29 mouse cellular contexts compared by ENCODE assay signal in genomic region chr4:151414952-151415351, GRCm38 (mm10).
A peak's percentile ranks its signal among the peaks of the same experiment; 100 is the strongest.
DNase-seq lines count a peak whose midpoint lies in the region; ATAC-seq and TF ChIP-seq lines count a peak whose summit lies in the region.
"Had no signal": no experiment of that assay in that cellular context is flagged by ENCODE, and none has a peak within 500 bp of the region (broad histone marks: within the 10 kb centered on the region; RNA-seq: fewer than 3 reads in every experiment).

No protein-coding gene starts in this region.

- no peak for ATAC-seq in kidney, embryonic 15.5 days (replicated peaks; ENCODE audit: low FRiP score)
- ATAC-seq in liver, embryonic 14.5 days (ENCODE audit: insufficient read depth) = 0 out of 2 replicates have a peak, but pooled peaks have one; percentile 8
- no peak for ATAC-seq in megakaryocyte, adult 5-6 weeks (ENCODE audit: poor library complexity, severe bottlenecking)
- no peak for ATAC-seq in forebrain, embryonic 11.5 days (replicated peaks; ENCODE audit: low FRiP score)
- ATAC-seq: forebrain, embryonic 16.5 days; midbrain, embryonic 15.5 days had no signal

- H3K4me1 ChIP-seq in kidney, adult 2 months (ENCODE audit: control insufficient read depth, insufficient read depth, low read length) = no peaks in the 10 kb centered on the region
- peaks cover 17% of the 10 kb centered on the region for H3K4me1 ChIP-seq in kidney, embryonic 15.5 days
- no peaks in the 10 kb centered on the region for H3K4me1 ChIP-seq in liver, embryonic 14.5 days (replicated peaks; ENCODE audit: control insufficient read depth in 2 of 2, insufficient read depth in 2 of 2, low read length in 1 of 2)
- H3K4me1 ChIP-seq in forebrain, embryonic 11.5 days (replicated peaks; ENCODE audit: control insufficient read depth, insufficient read depth, low read length) = peaks cover 7% of the 10 kb centered on the region

- WGBS in kidney, adult 2 months = 86% methylated on average over 7 of the region's 7 CpGs
- 90% methylated on average over 7 of the region's 7 CpGs for WGBS in kidney, embryonic 15.5 days
- 53% methylated on average over 7 of the region's 7 CpGs for WGBS in liver, embryonic 14.5 days (ENCODE audit: insufficient replicate concordance)
- 93% methylated on average over 7 of the region's 7 CpGs for WGBS in forebrain, embryonic 11.5 days

- no peak overlapping the region for H3K27ac ChIP-seq in kidney, adult 2 months (ENCODE audit: insufficient read depth, low read depth, low read length)
- H3K27ac ChIP-seq in kidney, embryonic 15.5 days = no peak overlapping the region
- no peak overlapping the region for H3K27ac ChIP-seq in liver, embryonic 14.5 days
- no peak overlapping the region for H3K27ac ChIP-seq in forebrain, embryonic 11.5 days (ENCODE audit: low read depth, low read length)
- H3K27ac ChIP-seq: embryonic facial prominence, embryonic 13.5 days; forebrain, embryonic 10.5 days; gastrocnemius, adult 2 months; heart, adult 2 months; hindbrain, embryonic 14.5 days; limb, embryonic 12.5 days; midbrain, embryonic 10.5 days; midbrain, embryonic 15.5 days had no signal

- no peaks in the 10 kb centered on the region for H3K27me3 ChIP-seq in kidney, adult 2 months (replicated peaks; ENCODE audit: control insufficient read depth, insufficient read depth, low read length)
- H3K27me3 ChIP-seq in kidney, embryonic 15.5 days = peaks cover 19% of the 10 kb centered on the region
- no peaks in the 10 kb centered on the region for H3K27me3 ChIP-seq in liver, embryonic 14.5 days (ENCODE audit: control insufficient read depth, insufficient read depth, low read length)
- no peaks in the 10 kb centered on the region for H3K27me3 ChIP-seq in forebrain, embryonic 11.5 days (ENCODE audit: control insufficient read depth, insufficient read depth, low read length)

- TF ChIP-seq POLR2A in kidney, adult 2 months (IDR thresholded peaks at IDR 0.05; ENCODE audit: low read depth, low read length) = no peak

- no peak overlapping the region for H3K9ac ChIP-seq in kidney, embryonic 15.5 days
- H3K9ac ChIP-seq in liver, embryonic 14.5 days (replicated peaks) = no peak overlapping the region
- H3K9ac ChIP-seq in forebrain, embryonic 11.5 days (ENCODE audit: low read length) = no peak overlapping the region
- H3K9ac ChIP-seq: embryonic facial prominence, embryonic 13.5 days; heart, embryonic 12.5 days; hindbrain, embryonic 14.5 days; limb, embryonic 12.5 days; midbrain, embryonic 15.5 days had no signal

- no peaks in the 10 kb centered on the region for H3K36me3 ChIP-seq in kidney, adult 2 months (ENCODE audit: control insufficient read depth, insufficient read depth, low read length)
- H3K36me3 ChIP-seq in kidney, embryonic 15.5 days = no peaks in the 10 kb centered on the region
- H3K36me3 ChIP-seq in liver, embryonic 14.5 days (replicated peaks; ENCODE audit: control insufficient read depth, insufficient read depth, low read depth) = no peaks in the 10 kb centered on the region
- no peaks in the 10 kb centered on the region for H3K36me3 ChIP-seq in forebrain, embryonic 11.5 days (ENCODE audit: control insufficient read depth, insufficient read depth, low read length)
- H3K36me3 ChIP-seq: embryonic facial prominence, embryonic 13.5 days; forebrain, embryonic 10.5 days; G1E; heart, embryonic 12.5 days; limb, embryonic 12.5 days; midbrain, embryonic 10.5 days; midbrain, embryonic 15.5 days had no signal

- no peak for TF ChIP-seq EP300 in liver, embryonic 14.5 days (IDR thresholded peaks at IDR 0.05; ENCODE audit: low read depth)

- DNase-seq in kidney, adult 2 months = peak; percentile 29
- peak; percentile 12 for DNase-seq in liver
- peak in 1 of 3 experiments; percentile 7 for DNase-seq in liver, embryonic 14.5 days (ENCODE audit: low read depth in 3 of 3, low spot score in 3 of 3)
- DNase-seq in left cerebral cortex, postnatal 10 days (ENCODE audit: extremely low spot score in 1 of 2, low spot score in 2 of 2) = no peak
- no peak for DNase-seq in forebrain, embryonic 11.5 days (ENCODE audit: low spot score)
- DNase-seq: adrenal gland, adult 8-10 months; cerebellum, adult 9-10 months; cerebellum, postnatal 36 days; embryo, embryonic 11 days; gastrocnemius, adult 2 months; heart, adult 2 months; heart, postnatal 4 days; kidney, postnatal 4 days; lung, adult 2 months; lung, postnatal 10 days; right cerebral cortex, postnatal 25 days; thymus, adult 18-20 months; thymus, postnatal 25 days had no signal

- no peaks in the 10 kb centered on the region for H3K9me3 ChIP-seq in kidney, embryonic 15.5 days (replicated peaks)
- H3K9me3 ChIP-seq in liver, embryonic 14.5 days (ENCODE audit: control insufficient read depth, low read length) = no peaks in the 10 kb centered on the region
- H3K9me3 ChIP-seq in forebrain, embryonic 11.5 days (ENCODE audit: control insufficient read depth, low read length) = no peaks in the 10 kb centered on the region
- H3K9me3 ChIP-seq: embryonic facial prominence, embryonic 13.5 days; forebrain, embryonic 10.5 days; heart, embryonic 12.5 days; limb, embryonic 12.5 days; midbrain, embryonic 10.5 days; midbrain, embryonic 15.5 days had no signal

- H3K4me3 ChIP-seq in kidney, adult 2 months (ENCODE audit: insufficient read depth, low read depth, low read length) = no peak overlapping the region
- H3K4me3 ChIP-seq in kidney, embryonic 15.5 days (replicated peaks) = no peak overlapping the region
- peak overlapping the region; percentile 11 to 12; a peak in 1 of 4 replicates for H3K4me3 ChIP-seq in liver, embryonic 14.5 days (ENCODE audit: insufficient read depth in 1 of 2, low read depth in 2 of 2, low read length in 2 of 2)
- no peak overlapping the region for H3K4me3 ChIP-seq in forebrain, embryonic 11.5 days (ENCODE audit: low read depth, low read length)
- H3K4me3 ChIP-seq: embryonic facial prominence, embryonic 13.5 days; forebrain, embryonic 10.5 days; gastrocnemius, adult 2 months; heart, adult 2 months; heart, embryonic 12.5 days; limb, embryonic 12.5 days; midbrain, embryonic 10.5 days; midbrain, embryonic 15.5 days had no signal

- H3K4me2 ChIP-seq in kidney, embryonic 15.5 days = no peak overlapping the region
- peak overlapping the region; percentile 41 for H3K4me2 ChIP-seq in liver, embryonic 14.5 days (ENCODE audit: low read depth)
- H3K4me2 ChIP-seq in forebrain, embryonic 11.5 days (ENCODE audit: low read depth, low read length, severe bottlenecking) = no peak overlapping the region
- H3K4me2 ChIP-seq: embryonic facial prominence, embryonic 13.5 days; heart, embryonic 12.5 days; hindbrain, embryonic 14.5 days; limb, embryonic 12.5 days; midbrain, embryonic 15.5 days had no signal

- intact Hi-C loops in left cerebral cortex, postnatal 10 days (cut with DNase I) = no loop called here

- TF ChIP-seq CTCF in kidney, adult 2 months (conservative IDR thresholded peaks at IDR 0.05; ENCODE audit: insufficient read depth, insufficient read length, low read depth, low read length) = no peak
- TF ChIP-seq CTCF in liver, embryonic 14.5 days (IDR thresholded peaks at IDR 0.05; ENCODE audit: low read depth) = no peak

Comparison
In these comparisons a context has a peak if more than half of its experiments do, and no peak if none do; other contexts are left out.
1. DNase-seq: peak in kidney, adult 2 months (single experiment) and liver (single experiment); none in left cerebral cortex, postnatal 10 days (0 of 2) and forebrain, embryonic 11.5 days (single experiment).
2. H3K4me3 ChIP-seq: peak in liver, embryonic 14.5 days (2 of 2); none in kidney, adult 2 months (single experiment), kidney, embryonic 15.5 days (single experiment) and forebrain, embryonic 11.5 days (single experiment).